Mouse (Mus musculus) erythroblast, embryonic 14.5 days (primary cell): ENCODE results near the gene Birc7. TPM values are rescaled to one million over a fixed set of nuclear protein-coding genes. Genes with fewer than 3 reads are reported as not detected.

ENCODE experiments used
- H3K27me3 ChIP-seq: 2 replicates; pipeline ENCODE4 v1.6.1; 2012; ENCODE audit warnings: inconsistent platforms; ENCODE audit not compliant: control insufficient read depth
- H3K36me3 ChIP-seq: 2 replicates; pipeline ENCODE4 v1.6.1; 2012; ENCODE audit warnings: mild to moderate bottlenecking, inconsistent platforms; ENCODE audit not compliant: control insufficient read depth
- H3K4me1 ChIP-seq: 2 replicates; pipeline ENCODE4 v1.6.1; 2012; ENCODE audit warnings: inconsistent platforms; ENCODE audit not compliant: control insufficient read depth
- H3K4me3 ChIP-seq: replicated peaks from 2 replicates; pipeline ENCODE3; 2012; ENCODE audit warnings: moderate library complexity, mild to moderate bottlenecking, inconsistent platforms
- H3K9me3 ChIP-seq: 2 replicates; pipeline ENCODE4 v1.6.1; 2012; ENCODE audit warnings: low read length, inconsistent platforms, mixed read lengths; ENCODE audit not compliant: control insufficient read depth
- GATA1 ChIP-seq: IDR thresholded peaks from 2 replicates; pipeline ENCODE4 v1.6.1; 2012; ENCODE audit warnings: low read length, inconsistent platforms, mixed read lengths
- TAL1 ChIP-seq: IDR thresholded peaks from 3 replicates; pipeline ENCODE4 v1.6.1; 2012; ENCODE audit warnings: low read length, inconsistent platforms, mixed read lengths
- polyA plus RNA-seq: library from polyadenylated mRNA; stranded (reverse); fragments of >175 nt; gene quantifications from 2 replicates; pipeline ENCODE4 v1.2.3, GENCODE M21; 2012

Birc7 gene
- polyA plus RNA-seq, 1 experiment: not detected

DNA sequence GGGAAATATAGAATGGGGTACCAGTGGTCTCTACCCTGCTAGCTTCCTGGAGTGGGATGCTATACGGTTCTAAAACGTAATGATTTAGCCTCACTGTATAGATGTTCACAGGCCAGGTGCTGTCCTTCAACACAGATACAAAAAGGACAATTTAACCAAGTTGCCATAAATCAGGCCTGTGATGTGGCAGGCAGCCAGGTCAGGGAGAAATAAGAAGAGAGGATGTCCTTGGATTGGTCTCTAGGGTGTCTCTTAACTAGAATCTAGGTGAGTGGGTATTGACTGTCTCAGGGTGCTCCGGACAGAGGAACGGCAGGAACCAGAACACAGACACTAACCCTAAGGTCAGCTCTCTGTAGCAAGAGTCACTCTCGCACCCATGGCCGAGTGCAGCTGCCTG is 6.1 kb upstream of the Birc7 start:
- Histone ChIP-seq H3K4me3 (no peak overlapping the region), H3K9me3 (no peaks in the 10 kb centered on the region), H3K27me3 (no peaks in the 10 kb centered on the region), H3K36me3 (peaks cover 19% of the 10 kb centered on the region), H3K4me1 (peaks cover 20% of the 10 kb centered on the region)
- TF ChIP-seq GATA1: no peak
- TF ChIP-seq TAL1: no peak

GRCm38 (mm10) chr2:180925176-180925575 is 3.6 kb upstream of the Birc7 start:
- Histone ChIP-seq H3K27me3 (no peaks in the 10 kb centered on the region), H3K4me1 (peaks cover 6% of the 10 kb centered on the region), H3K9me3 (no peaks in the 10 kb centered on the region), H3K36me3 (no peaks in the 10 kb centered on the region), H3K4me3 (no peak overlapping the region)
- no peak for TF ChIP-seq TAL1

DNA sequence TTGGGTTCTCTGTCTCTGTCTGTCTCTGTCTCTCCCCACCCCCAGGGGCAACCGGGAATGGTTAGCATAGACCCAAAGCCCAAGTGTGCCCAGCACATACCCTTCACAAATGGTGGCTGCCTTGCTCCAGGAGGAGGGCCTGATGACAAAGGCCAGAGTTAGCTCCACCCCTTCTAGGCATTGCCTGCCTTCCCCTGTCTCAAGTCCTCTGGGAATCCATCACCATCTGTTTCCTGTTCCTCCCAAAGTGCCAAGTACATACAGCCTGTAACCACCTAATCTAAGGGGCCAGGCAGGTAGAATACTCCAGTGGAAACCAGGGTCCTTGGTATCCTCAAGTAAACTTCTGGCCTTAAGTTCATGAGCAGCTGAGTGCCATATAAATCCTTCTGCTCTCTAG is 3.6 kb downstream of the Birc7 start:
- no peaks in the 10 kb centered on the region for H3K36me3 ChIP-seq
- H3K27me3 ChIP-seq: peaks cover 4% of the 10 kb centered on the region
- TF ChIP-seq TAL1 (no peak), GATA1 (no peak)
- no peak overlapping the region for H3K4me3 ChIP-seq
- H3K9me3 ChIP-seq: no peaks in the 10 kb centered on the region
- H3K4me1 ChIP-seq: no peaks in the 10 kb centered on the region

- no peak overlapping the region for H3K4me3 ChIP-seq
- no peak for TF ChIP-seq GATA1
- no peak for TF ChIP-seq TAL1
- no peaks in the 10 kb centered on the region for H3K27me3 ChIP-seq
- no peaks in the 10 kb centered on the region for H3K36me3 ChIP-seq
- no peaks in the 10 kb centered on the region for H3K4me1 ChIP-seq
- H3K9me3 ChIP-seq: no peaks in the 10 kb centered on the region
Observed at GRCm38 (mm10) chr2:180940187-180940586, 11.4 kb downstream of the Birc7 start.

GRCm38 (mm10) chr2:180941869-180942268 is 13.0 kb downstream of the Birc7 start:
- H3K27me3 ChIP-seq: no peaks in the 10 kb centered on the region
- TF ChIP-seq TAL1 (no peak), GATA1 (no peak)

DNA sequence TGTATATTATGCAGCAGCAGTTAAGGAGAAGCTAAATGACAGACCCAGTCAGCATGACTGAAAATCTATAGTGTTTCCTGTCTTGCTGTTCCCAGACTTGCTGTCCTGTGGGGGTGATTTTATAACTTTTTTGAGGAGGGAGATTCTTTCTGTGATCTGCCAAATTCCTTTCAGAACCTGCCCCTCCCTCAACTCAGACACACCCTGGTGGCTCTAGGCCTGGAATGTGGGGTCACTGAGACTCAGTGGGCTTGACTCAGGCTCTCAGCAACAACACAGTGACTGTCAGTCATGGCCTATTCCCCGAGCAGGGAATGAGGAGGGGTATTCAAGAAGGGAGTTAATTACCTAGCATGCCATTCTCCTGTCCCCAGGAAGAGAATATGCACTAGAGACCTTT is 21.1 kb downstream of the Birc7 start:
- TF ChIP-seq TAL1 (no peak), GATA1 (no peak)

More at GRCm38 (mm10) chr2:180941869-180942268, 13.0 kb downstream of the Birc7 start:
- Histone ChIP-seq H3K4me1 (no peaks in the 10 kb centered on the region), H3K36me3 (no peaks in the 10 kb centered on the region), H3K9me3 (no peaks in the 10 kb centered on the region), H3K4me3 (no peak overlapping the region)

DNA sequence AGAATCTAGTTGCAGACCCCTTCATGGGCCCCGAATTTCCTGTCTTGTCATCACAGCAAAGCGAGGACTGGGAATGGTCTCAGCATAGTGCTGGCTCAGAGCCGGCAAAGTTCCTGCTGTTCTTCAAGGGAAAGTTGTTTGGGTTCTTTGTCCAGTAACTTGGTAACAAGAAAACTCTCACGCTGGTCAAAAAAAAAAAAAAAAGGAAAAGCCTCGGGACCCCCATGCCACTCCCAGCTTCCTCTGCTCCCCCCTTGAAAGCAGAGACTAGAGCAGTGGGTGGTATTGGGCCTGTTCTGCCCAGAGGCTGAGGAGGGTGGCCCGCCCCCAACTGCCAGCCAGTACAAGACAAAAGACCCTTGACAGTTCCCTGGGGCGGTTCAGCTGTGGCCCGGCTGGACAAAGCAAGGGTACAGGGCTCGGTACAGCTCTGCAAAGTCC is 23.9 kb downstream of the Birc7 start:
- Histone ChIP-seq H3K4me3 (no peak overlapping the region), H3K36me3 (no peaks in the 10 kb centered on the region), H3K9me3 (no peaks in the 10 kb centered on the region), H3K27me3 (peaks cover 62% of the 10 kb centered on the region), H3K4me1 (no peaks in the 10 kb centered on the region)
- TF ChIP-seq TAL1 (no peak), GATA1 (no peak)

More for the DNA sequence above, 21.1 kb downstream of the Birc7 start:
- Histone ChIP-seq H3K4me1 (no peaks in the 10 kb centered on the region), H3K27me3 (peaks cover 40% of the 10 kb centered on the region), H3K36me3 (no peaks in the 10 kb centered on the region), H3K9me3 (no peaks in the 10 kb centered on the region), H3K4me3 (no peak overlapping the region)

DNA sequence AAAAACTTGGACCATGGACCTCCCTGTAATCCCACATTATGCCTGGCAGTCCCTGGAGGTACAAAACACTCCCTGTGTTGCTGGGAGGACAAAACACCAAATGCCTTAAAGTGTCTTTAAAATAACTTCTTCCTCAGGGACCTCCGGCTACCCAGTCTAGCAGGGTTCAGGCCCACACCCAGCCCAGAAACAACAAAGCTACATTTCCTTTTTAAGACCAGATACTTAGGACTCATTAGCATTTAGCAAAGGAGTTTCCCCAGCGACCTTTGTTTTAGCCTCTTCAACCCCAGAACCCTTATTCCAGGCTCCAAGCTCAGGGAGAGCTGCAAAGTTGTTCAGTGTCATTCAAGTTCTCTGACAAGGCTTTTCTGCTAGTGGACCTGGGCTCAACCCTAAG is 24.8 kb downstream of the Birc7 start:
- TF ChIP-seq TAL1 (no peak), GATA1 (no peak)
- no peaks in the 10 kb centered on the region for H3K9me3 ChIP-seq
- peaks cover 67% of the 10 kb centered on the region for H3K27me3 ChIP-seq
- H3K4me3 ChIP-seq: no peak overlapping the region
- H3K36me3 ChIP-seq: no peaks in the 10 kb centered on the region
- H3K4me1 ChIP-seq: no peaks in the 10 kb centered on the region

GRCm38 (mm10) chr2:180954061-180955047 is 25.5 kb downstream of the Birc7 start, which contains the start of gene Nkain4:
TSS of gene Nkain4 (minus strand) at chr2:180954699.
- no peaks in the 10 kb centered on the region for H3K9me3 ChIP-seq
- TF ChIP-seq TAL1 (no peak), GATA1 (no peak)
- no peaks in the 10 kb centered on the region for H3K36me3 ChIP-seq
- H3K27me3 ChIP-seq: peaks cover 69% of the 10 kb centered on the region
- H3K4me1 ChIP-seq: no peaks in the 10 kb centered on the region
- no peak within 1 kb of the TSS for H3K4me3 ChIP-seq

DNA sequence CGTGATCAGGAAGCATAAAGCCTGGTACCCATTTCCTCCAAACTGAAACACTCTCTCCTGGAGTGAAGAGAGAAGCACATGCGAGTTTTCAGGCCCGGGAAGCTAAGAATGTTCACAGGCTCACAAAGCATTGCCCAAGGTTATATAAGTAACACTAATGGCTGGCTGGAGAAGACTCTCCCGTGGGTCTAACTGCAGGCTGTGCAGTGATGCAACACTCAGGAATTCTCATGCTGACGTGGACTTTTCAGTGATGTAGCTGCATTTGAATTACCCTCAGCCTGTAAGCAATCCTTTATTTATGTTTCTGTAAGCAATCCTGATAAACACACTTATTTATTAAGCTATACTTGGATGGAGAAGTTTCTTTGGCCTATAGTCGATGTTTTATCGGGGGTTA is 30.8 kb downstream of the Birc7 start:
- Histone ChIP-seq H3K4me3 (no peak overlapping the region), H3K9me3 (no peaks in the 10 kb centered on the region), H3K27me3 (peaks cover 33% of the 10 kb centered on the region), H3K36me3 (no peaks in the 10 kb centered on the region), H3K4me1 (peaks cover 21% of the 10 kb centered on the region)
- TF ChIP-seq TAL1 (no peak), GATA1 (no peak)
